23 mouse cellular contexts compared by ENCODE assay signal in the genomic region with DNA sequence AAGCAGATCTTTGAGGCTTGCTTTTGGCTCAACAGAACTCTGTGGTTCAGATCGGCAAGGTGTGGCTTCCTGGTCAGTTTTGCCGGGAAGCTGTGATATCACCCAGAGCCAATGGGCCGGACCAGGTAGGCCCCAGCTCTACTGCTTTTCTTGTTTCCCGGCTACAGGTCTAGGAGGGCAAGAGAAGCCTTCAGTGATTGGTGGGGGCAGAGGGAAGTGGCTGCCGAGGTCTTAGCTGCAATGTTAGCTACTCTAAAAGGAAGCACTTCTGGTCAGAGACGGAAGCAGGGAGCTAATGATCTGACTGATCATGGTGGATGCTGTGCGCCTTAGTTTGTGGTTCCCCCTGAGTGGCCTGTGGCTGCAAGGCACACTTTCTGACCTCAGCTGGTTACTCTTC.
DNase-seq lines count a peak whose midpoint lies in the region; ATAC-seq and TF ChIP-seq lines count a peak whose summit lies in the region.
"Had no signal": no experiment of that assay in that cellular context is flagged by ENCODE, and none has a peak within 500 bp of the region (broad histone marks: within the 10 kb centered on the region; RNA-seq: fewer than 3 reads in every experiment).

No protein-coding gene starts in this region.

- H3K36me3 ChIP-seq in lung, postnatal 0 days (ENCODE audit: insufficient read depth, low read length), result no peaks in the 10 kb centered on the region
- no peaks in the 10 kb centered on the region for H3K36me3 ChIP-seq in stomach, embryonic 16.5 days (ENCODE audit: control insufficient read depth, insufficient read depth, low read length)
- H3K36me3 ChIP-seq: limb, embryonic 13.5 days; midbrain, embryonic 15.5 days; neural tube, embryonic 15.5 days had no signal

- no peaks in the 10 kb centered on the region for H3K9me3 ChIP-seq in lung, postnatal 0 days (ENCODE audit: low read length)
- H3K9me3 ChIP-seq in stomach, embryonic 16.5 days (replicated peaks; ENCODE audit: control insufficient read depth, low read length), result no peaks in the 10 kb centered on the region
- H3K9me3 ChIP-seq: forebrain, embryonic 10.5 days; limb, embryonic 13.5 days; midbrain, embryonic 15.5 days; neural tube, embryonic 15.5 days had no signal

- H3K27me3 ChIP-seq in lung, postnatal 0 days (replicated peaks; ENCODE audit: insufficient read depth, low read length), result no peaks in the 10 kb centered on the region
- H3K27me3 ChIP-seq in stomach, embryonic 16.5 days (ENCODE audit: control insufficient read depth, insufficient read depth, low read length), result no peaks in the 10 kb centered on the region
- H3K27me3 ChIP-seq: limb, embryonic 13.5 days; midbrain, embryonic 15.5 days; neural tube, embryonic 15.5 days had no signal

- 44% methylated on average over 7 of the region's 7 CpGs for WGBS in lung, postnatal 0 days
- WGBS in stomach, embryonic 16.5 days, result 55% methylated on average over 7 of the region's 7 CpGs

- H3K4me2 ChIP-seq in lung, postnatal 0 days (replicated peaks; ENCODE audit: low read depth, low read length), result no peak overlapping the region
- no peak overlapping the region for H3K4me2 ChIP-seq in stomach, embryonic 16.5 days (ENCODE audit: low read depth, low read length)
- H3K4me2 ChIP-seq: limb, embryonic 13.5 days; midbrain, embryonic 15.5 days; neural tube, embryonic 15.5 days had no signal

- peak overlapping the region; percentile 84 for H3K27ac ChIP-seq in lung, postnatal 0 days (ENCODE audit: low read length)
- H3K27ac ChIP-seq in stomach, embryonic 16.5 days (ENCODE audit: low read length), result peak overlapping the region; percentile 22; the same call in 1 of the 2 replicates
- H3K27ac ChIP-seq: forebrain, embryonic 10.5 days; limb, embryonic 13.5 days; liver, embryonic 14.5 days; midbrain, embryonic 15.5 days; neural tube, embryonic 15.5 days had no signal

- no peak for ATAC-seq in lung, postnatal 0 days
- peak; percentile 50; the same call in 1 of the 2 replicates for ATAC-seq in granulocyte monocyte progenitor cell, adult 5-6 weeks (replicated peaks; ENCODE audit: poor library complexity, severe bottlenecking)
- peak; percentile 47 for ATAC-seq in megakaryocyte progenitor cell, adult 5-6 weeks (replicated peaks; ENCODE audit: poor library complexity)
- ATAC-seq in stomach, embryonic 16.5 days (ENCODE audit: insufficient read depth, low FRiP score), result no peak
- ATAC-seq: forebrain, embryonic 16.5 days; hindbrain, embryonic 16.5 days; midbrain, embryonic 15.5 days had no signal

- H3K4me1 ChIP-seq in lung, postnatal 0 days (ENCODE audit: insufficient read depth, low read depth, low read length), result peaks cover 18% of the 10 kb centered on the region
- peaks cover 19% of the 10 kb centered on the region; the same call in 1 of the 2 replicates for H3K4me1 ChIP-seq in stomach, embryonic 16.5 days (ENCODE audit: control insufficient read depth, insufficient read depth, low read length)
- H3K4me1 ChIP-seq: midbrain, embryonic 15.5 days had no signal

- no peak for TF ChIP-seq EP300 in lung, postnatal 0 days (IDR thresholded peaks at IDR 0.05)

- no peak overlapping the region for H3K4me3 ChIP-seq in lung, postnatal 0 days (ENCODE audit: low read depth, low read length)
- H3K4me3 ChIP-seq in stomach, embryonic 16.5 days (replicated peaks; ENCODE audit: low read length), result no peak overlapping the region
- H3K4me3 ChIP-seq: forebrain, embryonic 10.5 days; limb, embryonic 13.5 days; midbrain, embryonic 15.5 days; neural tube, embryonic 15.5 days had no signal

- TF ChIP-seq CTCF in lung, postnatal 0 days (IDR thresholded peaks at IDR 0.05), result no peak

- DNase-seq in lung, postnatal 0 days (ENCODE audit: low spot score), result no peak
- no peak for DNase-seq in lung, postnatal 10 days
- no peak for DNase-seq in layer of hippocampus, postnatal 10 days (ENCODE audit: low spot score in 2 of 2)
- no peak for DNase-seq in kidney, adult 8-10 months
- no peak for DNase-seq in layer of hippocampus, postnatal 36 days
- DNase-seq: cerebellum, adult 11-12 months; cerebellum, postnatal 10 days; gastrocnemius, postnatal 25 days; heart, postnatal 36 days; kidney, adult 18-20 months; kidney, postnatal 10 days; right cerebral cortex, adult 18-20 months; right cerebral cortex, postnatal 4 days had no signal

- H3K9ac ChIP-seq in lung, postnatal 0 days (replicated peaks; ENCODE audit: low read depth), result no peak overlapping the region
- H3K9ac ChIP-seq in stomach, embryonic 16.5 days (ENCODE audit: low read length), result no peak overlapping the region
- H3K9ac ChIP-seq: limb, embryonic 13.5 days; liver, embryonic 14.5 days; midbrain, embryonic 15.5 days; neural tube, embryonic 15.5 days had no signal

Comparison
In these comparisons a context has a peak if more than half of its experiments do, and no peak if none do; other contexts are left out.
1. ATAC-seq: peak in granulocyte monocyte progenitor cell, adult 5-6 weeks (single experiment) and megakaryocyte progenitor cell, adult 5-6 weeks (single experiment); none in lung, postnatal 0 days (single experiment) and stomach, embryonic 16.5 days (single experiment).